Comparison of ENCODE assay signal across 8 mouse cellular contexts in genomic region chr13:60173591-60174524, GRCm38 (mm10). TPM values are rescaled to one million over a fixed set of nuclear protein-coding genes. Genes with fewer than 3 reads are reported as not detected.
DNase-seq lines count a peak whose midpoint lies in the region; ATAC-seq lines count a peak whose summit lies in the region.

No protein-coding gene starts in this region.

- ATAC-seq in activated CD4-positive, CD25-positive, alpha-beta regulatory T cell, adult 4 months = no peak
- ATAC-seq in granulocyte monocyte progenitor cell, adult 5-6 weeks (replicated peaks; ENCODE audit: poor library complexity, severe bottlenecking) = no peak

- DNase-seq in embryo, embryonic 9.5 days (ENCODE audit: extremely low spot score) = peak; percentile 67
- peak; percentile 12 to 35 for DNase-seq in heart, adult 9 months (ENCODE audit: low spot score in 2 of 2)
- peak; percentile 47 to 75 for DNase-seq in kidney, adult 8-10 months
- DNase-seq in mesoderm, embryonic 11.5 days (ENCODE audit: low read depth, low spot score) = peak; percentile 39
- no peak for DNase-seq in cerebellum, adult 11-12 months
- no peak for DNase-seq in T-cell, adult 2 months (ENCODE audit: low spot score)

RNA-seq across cellular contexts. Expression of gene Gas1, which starts 3.3 kb away (rescaled TPM):
- polyA plus RNA-seq in activated CD4-positive, CD25-positive, alpha-beta regulatory T cell, adult 4 months (2017; shearing (Covaris generic)) = not detected
- not detected in 2 replicates for total RNA-seq in granulocyte monocyte progenitor cell, adult 5-6 weeks (2014; fragmentation: Nextera tagmentation)
- not detected in 2 replicates for total RNA-seq in granulocyte monocyte progenitor cell, adult 5-6 weeks (2017)

Comparison
In these comparisons a context has a peak if more than half of its experiments do, and no peak if none do; other contexts are left out.
1. DNase-seq: peak in embryo, embryonic 9.5 days (single experiment), heart, adult 9 months (2 of 2), kidney, adult 8-10 months (2 of 2) and mesoderm, embryonic 11.5 days (single experiment); none in cerebellum, adult 11-12 months (single experiment) and T-cell, adult 2 months (single experiment).